Mouse (Mus musculus): Measurements from ENCODE around the gene Slc47a1. TPM values are rescaled to one million over a fixed set of nuclear protein-coding genes. Genes with fewer than 3 reads are reported as not detected.

Slc47a1 gene
- 445 TPM for polyA plus RNA-seq (2014; fragmentation: Illumina TruSeq; extraction: RNeasy Lipid Tissue Mini Kit (QIAGEN cat#74804); ENCODE audit: low read depth, low replicate concordance)

DNA sequence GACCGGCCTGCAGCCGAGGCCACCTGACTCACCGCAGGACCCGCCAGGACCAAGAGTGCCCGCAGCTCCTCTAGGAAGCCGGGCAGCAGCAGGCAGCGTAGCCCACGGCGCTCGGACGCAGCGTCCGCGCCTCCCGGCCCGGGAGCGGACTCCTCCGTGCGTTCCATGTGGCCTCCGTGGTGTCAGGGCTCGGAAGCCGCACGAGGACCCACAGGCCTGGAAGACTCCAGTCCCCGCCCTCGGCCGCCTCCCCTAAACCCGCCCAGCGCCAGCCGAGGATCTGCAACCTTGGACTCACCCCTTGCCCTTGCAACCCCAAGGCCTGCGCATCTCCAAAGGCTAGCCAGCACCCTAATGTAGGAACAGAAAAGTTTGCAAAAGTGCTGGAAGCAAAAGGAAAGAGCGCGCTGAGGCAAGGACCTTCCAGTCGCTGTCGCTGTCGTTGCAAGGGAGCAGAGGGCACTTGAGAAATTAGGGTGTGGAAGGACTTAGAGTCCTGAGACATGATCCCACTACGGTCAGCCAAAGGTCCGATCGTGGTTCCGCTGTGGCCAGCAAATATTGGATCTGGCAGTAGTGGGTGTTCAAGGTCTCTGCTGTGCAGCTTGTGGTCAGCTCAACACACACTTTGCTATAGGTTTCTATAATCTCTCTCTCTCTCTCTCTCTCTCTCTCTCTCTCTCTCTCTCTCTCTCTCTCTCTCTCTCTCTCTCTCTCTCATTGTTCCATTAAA is at the start of gene Slc47a1:
Gene Slc47a1 (minus strand): TSS at position 465 of the 733 bp plus-strand sequence.

DNA sequence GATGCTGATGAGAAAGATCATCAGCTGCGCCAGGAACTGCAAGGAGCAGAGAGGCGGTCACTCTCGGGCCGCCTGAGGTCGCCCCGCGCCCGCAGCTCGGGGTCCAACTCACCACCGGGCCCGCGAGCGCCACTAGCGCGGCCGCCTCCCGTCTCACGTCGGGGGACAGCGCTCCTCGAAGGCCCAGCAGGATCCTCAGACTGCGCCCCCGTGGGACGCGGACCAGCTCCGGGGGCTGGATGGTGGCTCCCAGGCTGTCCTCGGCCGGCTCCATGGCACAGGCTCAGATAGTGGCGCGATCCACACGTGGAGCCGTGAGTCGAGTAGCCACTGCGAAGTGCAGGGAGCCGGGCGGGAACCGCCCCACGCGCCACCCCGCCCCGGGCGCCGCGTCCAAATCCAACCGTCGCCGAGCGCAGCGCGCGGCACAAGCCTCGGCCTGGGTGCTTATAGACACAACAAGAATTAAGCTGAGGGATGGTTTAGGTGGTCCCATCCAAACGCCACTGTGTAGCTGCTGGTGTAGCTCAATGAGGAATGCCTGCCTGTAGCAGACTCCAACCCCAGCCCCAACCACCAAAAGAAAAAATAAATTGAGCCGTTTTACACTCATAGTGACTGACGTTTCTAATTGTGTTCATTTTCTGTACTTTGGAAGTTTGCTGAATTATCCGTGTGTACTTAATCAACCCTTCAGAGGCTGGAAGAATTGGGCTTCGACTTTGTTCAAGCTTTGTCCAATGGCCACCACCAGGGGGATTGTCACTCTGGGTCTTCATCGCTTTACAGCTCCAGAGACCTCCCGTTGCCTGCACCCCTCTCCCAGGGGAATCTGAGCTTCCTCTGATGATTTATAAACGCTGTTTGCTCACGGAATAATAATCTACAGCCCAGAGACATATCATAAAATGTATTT is 35.4 kb downstream of the Slc47a1 start, which contains the start of gene Slc47a2:
Gene Slc47a2 (minus strand): TSS at position 356 of the 916 bp plus-strand sequence.

Other genes with a start within 250 kb of the Slc47a1 start
- gene Usp22, start 203.3 kb downstream of the Slc47a1 start, polyA plus RNA-seq (2014; fragmentation: Illumina TruSeq; extraction: RNeasy Lipid Tissue Mini Kit (QIAGEN cat#74804); ENCODE audit: low read depth, low replicate concordance) = 12.8 TPM
- gene Aldh3a1, start 170.8 kb downstream of the Slc47a1 start, polyA plus RNA-seq (2014; fragmentation: Illumina TruSeq; extraction: RNeasy Lipid Tissue Mini Kit (QIAGEN cat#74804); ENCODE audit: low read depth, low replicate concordance) = not detected
- 108 TPM for gene Aldh3a2, start 110.9 kb downstream of the Slc47a1 start, polyA plus RNA-seq (2014; fragmentation: Illumina TruSeq; extraction: RNeasy Lipid Tissue Mini Kit (QIAGEN cat#74804); ENCODE audit: low read depth, low replicate concordance)
- gene Slc47a2, start 35.5 kb downstream of the Slc47a1 start, polyA plus RNA-seq (2014; fragmentation: Illumina TruSeq; extraction: RNeasy Lipid Tissue Mini Kit (QIAGEN cat#74804); ENCODE audit: low read depth, low replicate concordance) = not detected
- not detected for gene Rnf112, start 75.8 kb upstream of the Slc47a1 start, polyA plus RNA-seq (2014; fragmentation: Illumina TruSeq; extraction: RNeasy Lipid Tissue Mini Kit (QIAGEN cat#74804); ENCODE audit: low read depth, low replicate concordance)
- 0.32 TPM for gene Mfap4, start 107.1 kb upstream of the Slc47a1 start, polyA plus RNA-seq (2014; fragmentation: Illumina TruSeq; extraction: RNeasy Lipid Tissue Mini Kit (QIAGEN cat#74804); ENCODE audit: low read depth, low replicate concordance)
- 0.69 TPM for gene Mapk7, start 116.1 kb upstream of the Slc47a1 start, polyA plus RNA-seq (2014; fragmentation: Illumina TruSeq; extraction: RNeasy Lipid Tissue Mini Kit (QIAGEN cat#74804); ENCODE audit: low read depth, low replicate concordance)
- gene B9d1, start 126.8 kb upstream of the Slc47a1 start, polyA plus RNA-seq (2014; fragmentation: Illumina TruSeq; extraction: RNeasy Lipid Tissue Mini Kit (QIAGEN cat#74804); ENCODE audit: low read depth, low replicate concordance) = 0.61 TPM
- gene Epn2, start 201.3 kb upstream of the Slc47a1 start, polyA plus RNA-seq (2014; fragmentation: Illumina TruSeq; extraction: RNeasy Lipid Tissue Mini Kit (QIAGEN cat#74804); ENCODE audit: low read depth, low replicate concordance) = 12.4 TPM